Mouse (Mus musculus): Measurements from ENCODE around the gene Fgf5. TPM values are rescaled to one million over a fixed set of nuclear protein-coding genes. Genes with fewer than 3 reads are reported as not detected.

The Fgf5 gene
- total RNA-seq, 2 experiments from 2014 or later: not detected

DNA sequence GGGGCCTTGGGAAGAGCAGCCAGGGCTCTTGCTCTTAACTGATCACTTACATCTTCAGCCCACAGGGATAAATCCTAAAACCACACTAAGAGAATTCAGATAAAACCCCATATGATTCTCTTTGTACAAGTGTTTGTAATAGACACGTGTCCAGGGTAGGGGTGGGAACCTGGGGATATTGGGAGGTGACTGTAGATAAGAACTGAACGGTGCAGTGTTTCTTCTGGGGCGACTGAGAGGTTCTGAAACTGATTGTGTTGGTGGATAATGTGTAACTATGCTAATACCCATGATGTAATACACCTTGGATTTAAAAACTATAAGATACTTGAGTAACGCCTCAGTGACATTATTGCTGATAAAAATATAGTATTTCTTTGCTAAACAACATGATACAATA, 51.7 kb downstream of the Fgf5 start:
- DNase-seq: no peak

DNA sequence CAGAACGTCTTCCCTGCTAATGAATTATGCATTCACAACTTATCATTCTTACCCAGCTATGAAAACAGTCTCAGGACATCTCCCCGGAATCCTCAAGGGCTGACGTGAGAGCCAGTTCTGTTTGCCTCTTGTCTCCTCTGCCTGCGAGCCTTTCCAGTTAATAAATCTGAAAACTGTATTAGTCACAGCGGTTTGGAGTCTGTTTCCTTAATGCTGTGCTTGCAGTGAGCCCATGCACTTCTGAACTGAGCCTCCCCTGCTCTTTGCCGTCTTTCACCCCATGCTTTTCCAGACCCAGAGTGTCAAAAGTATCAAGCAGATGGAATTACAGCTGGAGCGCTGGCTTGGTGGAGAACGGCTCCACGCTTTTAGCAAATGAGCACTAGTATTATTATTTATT, 52.5 kb downstream of the Fgf5 start:
- no peak for DNase-seq

DNA sequence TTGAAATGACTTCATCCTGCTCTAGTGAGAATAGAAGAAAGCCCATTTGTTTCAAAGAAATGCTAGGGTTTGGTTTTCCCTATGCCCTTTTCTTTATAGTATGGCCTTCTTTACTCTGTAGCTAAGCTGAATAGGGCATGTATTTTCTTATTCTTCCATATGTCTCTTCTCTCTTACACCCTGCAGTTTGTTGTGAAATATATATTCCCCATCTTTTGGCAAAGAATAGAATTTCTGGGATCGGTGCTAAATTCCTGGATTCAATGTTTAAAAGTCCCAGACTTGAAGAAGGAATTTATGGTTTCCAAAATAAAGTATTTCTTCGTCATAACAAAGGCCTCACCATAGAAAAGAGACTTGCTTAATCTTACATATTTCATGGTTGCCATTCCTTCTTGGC, 72.6 kb downstream of the Fgf5 start:
- no peak for DNase-seq

Other genes with a start within 250 kb of the Fgf5 start
- 10 to 100 TPM; 23.3 to 24.3 TPM for gene Antxr2, start 223.1 kb upstream of the Fgf5 start, total RNA-seq (2021)
- under 1 TPM; 0.18 to 0.33 TPM for gene Prdm8, start 87.0 kb upstream of the Fgf5 start, total RNA-seq (2021)
- gene Cfap299, start 75.1 kb downstream of the Fgf5 start, total RNA-seq (2021): not detected